Mouse (Mus musculus): Measurements from ENCODE around the gene Tmem51.
"Not testable (repeated sequence)": the region's sequence is repeated elsewhere in the genome, so short reads cannot be mapped to it uniquely, and the experiment has no call there.

Gene Tmem51

GRCm38 (mm10) chr4:142060455-142061378 is 23.4 kb downstream of the Tmem51 start:
- DNase-seq (ENCODE audit: low spot score) = no peak

DNA sequence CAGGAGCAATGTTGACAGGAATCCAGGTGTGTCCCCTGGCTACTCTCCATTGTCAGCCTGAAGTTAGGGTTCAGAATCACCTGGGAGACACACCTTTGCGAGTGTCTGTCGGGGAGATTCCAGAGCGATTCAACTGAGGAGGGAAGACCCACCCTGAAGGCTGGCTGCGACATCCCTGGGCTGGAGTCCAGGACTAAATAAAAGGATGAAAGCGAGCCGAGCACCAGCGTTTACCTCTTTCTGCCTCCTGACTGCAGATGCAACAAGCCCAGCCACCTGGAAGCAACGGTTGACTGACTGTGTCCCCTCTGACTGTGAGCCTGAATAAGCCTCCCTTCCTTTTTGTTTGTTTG is 24.3 kb downstream of the Tmem51 start:
- DNase-seq (ENCODE audit: low spot score) = no peak

- no peak for DNase-seq (ENCODE audit: low spot score)
Measured at GRCm38 (mm10) chr4:142059113-142059840, 24.8 kb downstream of the Tmem51 start.

DNA sequence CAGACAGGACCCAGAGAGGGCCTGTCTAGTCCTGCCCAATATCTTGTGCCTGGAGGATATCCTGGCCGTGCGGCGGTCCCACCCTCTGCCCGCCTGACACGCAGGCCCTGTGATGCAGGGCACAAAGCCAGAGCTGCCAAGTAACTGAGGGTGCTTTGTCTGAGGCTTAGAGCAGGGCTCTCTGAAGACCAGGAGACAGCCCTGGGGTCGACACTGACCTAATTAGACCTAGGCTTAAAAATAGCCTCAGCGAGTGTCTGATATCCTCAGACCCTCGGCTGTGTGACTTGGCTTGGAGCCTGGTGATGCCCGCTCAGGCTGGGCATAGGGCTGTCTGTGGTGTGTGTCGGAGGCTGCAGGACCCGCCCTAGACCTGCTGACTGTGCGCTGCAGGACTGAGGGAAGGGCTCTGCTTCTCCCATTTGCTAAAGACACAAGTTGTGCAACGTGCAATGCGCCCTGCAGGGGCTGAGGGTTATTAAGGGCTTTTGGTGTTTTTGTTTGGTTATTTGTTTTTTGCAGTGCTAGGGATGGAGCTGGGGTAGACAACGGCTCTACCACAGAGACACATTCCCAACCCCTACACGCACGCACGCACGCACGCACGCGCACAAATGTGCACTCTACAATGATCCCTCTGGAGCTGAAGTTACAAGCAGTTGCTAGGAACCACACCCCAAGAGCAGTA is 26.4 kb downstream of the Tmem51 start:
- no peak for DNase-seq (ENCODE audit: low spot score)

DNA sequence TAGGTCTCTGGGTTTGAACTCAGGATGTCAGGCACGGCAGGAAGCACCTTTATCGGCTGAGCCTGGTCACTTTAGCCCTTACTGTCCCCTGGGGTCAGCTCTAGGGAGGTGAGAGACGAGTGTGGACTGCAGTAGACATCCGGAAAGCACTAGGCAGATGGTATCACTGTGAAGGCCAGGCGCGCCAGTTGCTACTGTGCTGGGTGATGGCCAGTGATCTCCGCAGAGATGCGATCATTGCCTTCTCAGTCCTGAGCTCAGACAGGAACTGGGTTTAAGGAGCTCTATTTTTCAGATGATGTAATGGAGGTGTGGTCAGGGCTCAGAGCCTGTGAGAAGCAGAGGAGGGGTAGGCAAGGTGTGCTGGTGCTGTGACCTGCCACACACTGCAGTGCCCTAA is 28.5 kb downstream of the Tmem51 start:
- no peak for DNase-seq (ENCODE audit: low spot score)

- no peak for DNase-seq (ENCODE audit: low spot score)
Measured at GRCm38 (mm10) chr4:142054580-142054979, 29.5 kb downstream of the Tmem51 start.

DNA sequence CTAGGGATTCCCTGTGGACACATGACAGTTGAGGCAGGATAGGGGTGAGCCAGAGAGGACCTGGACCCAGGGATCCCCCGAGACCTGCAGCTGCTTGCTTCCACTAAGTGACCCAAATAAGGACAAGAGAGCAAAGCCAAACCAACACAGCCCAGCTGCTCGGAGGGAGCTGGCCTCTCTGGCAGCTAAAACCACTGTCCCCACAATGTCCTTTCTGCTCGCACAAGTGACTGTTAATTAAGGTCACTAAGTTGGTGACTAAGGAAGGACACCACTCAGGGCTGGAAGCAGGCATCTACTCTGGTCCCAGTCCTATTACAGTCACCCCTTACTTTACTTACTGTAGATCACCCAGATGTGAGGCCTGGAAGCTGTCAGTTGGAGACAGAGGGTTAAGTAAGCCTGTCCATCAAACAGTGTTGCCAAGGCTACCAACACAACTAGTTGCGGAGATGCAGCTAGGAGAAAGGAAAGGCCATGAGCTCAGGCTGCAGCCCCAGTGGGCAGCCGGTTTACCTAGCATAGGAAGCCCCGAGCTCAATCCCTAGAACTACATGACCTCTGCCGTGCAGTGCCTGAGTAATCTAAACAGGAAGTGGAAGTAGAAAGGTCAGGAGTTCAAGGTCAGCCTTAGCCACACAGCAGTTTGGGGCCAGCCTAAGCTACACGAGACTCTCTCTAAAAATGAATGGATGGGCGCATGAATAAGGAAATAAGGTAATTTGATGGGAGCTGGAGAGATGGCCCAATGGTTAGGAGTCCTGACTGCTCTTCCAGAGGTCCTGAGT is 30.2 kb downstream of the Tmem51 start:
- no peak for DNase-seq (ENCODE audit: low spot score)

- no peak for DNase-seq (ENCODE audit: low spot score)
Measured at GRCm38 (mm10) chr4:142053261-142053660, 30.8 kb downstream of the Tmem51 start.

DNA sequence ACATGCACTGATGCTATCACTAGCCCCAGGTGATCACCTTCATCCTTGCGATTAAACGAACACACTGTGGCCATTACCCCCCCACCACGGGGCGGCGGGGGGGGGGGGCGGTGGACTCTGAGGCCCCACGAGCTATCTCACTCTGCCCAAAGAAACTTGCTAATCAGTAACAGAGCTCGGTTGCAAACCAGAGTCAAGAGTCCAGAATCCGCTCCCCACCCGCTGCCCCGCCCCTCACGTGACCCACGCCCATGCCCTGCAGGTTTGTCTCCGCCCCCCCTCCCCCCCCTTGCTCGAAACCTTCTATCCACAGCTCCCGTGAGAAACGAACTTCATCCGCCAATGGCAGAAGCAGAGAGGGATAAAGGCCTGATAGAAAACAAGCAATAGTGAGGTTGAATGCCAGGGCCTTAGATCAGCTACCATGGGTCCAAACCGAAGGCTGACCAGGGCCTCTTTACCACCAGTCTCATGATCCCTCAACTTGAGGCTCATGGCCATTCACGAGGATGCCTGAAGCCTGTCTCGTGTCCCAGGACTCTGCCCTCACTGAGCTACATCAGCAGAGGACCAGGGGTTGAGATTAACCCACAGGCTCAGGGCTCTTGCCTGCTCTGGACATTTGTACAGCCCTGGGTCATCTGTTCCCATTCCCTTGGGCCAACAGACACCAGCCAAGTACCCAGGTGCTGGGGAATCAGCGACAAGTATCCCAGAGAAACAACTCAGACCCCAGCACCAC is 31.5 kb downstream of the Tmem51 start:
- DNase-seq (ENCODE audit: low spot score) = no peak

- DNase-seq (ENCODE audit: low spot score) = not testable (repeated sequence)
Measured at GRCm38 (mm10) chr4:142051883-142052282, 32.2 kb downstream of the Tmem51 start.

DNA sequence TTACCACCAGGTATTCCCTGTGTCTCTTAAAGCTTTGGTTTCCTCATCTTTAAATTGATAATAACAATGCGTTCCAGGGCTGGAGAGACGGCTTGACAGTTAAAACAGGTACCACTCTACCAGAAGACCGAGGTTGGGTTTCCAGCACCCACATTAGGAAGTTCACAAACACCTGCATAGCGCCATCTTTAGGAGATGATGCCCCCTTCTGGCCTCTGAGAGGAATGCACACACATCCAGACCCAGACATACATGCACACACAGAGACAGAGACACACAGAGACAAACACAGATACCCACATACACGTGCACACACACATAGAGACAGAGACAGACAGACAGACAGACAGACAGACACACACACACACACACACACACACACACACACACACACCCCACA is 34.1 kb downstream of the Tmem51 start:
- DNase-seq (ENCODE audit: low spot score) = no peak

DNA sequence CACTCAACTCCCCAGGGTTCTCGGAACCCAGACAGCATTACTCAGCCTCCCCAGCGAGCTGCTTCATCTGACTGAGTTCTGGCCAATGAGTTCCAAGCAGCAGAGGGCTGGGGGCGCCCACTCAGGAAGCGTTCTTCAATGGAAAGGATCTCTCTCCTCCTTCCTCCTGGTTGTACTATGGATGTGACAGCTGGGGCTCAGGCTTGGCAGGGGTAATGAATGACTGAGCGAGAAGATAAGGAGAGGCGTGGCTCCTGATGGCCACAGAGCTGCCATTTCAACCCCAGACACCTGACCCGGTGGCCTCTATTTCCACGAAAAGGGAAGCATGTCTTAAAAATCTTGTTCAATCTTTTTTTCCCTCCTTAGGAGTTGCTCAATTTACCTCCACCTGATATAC is 35.7 kb downstream of the Tmem51 start:
- DNase-seq (ENCODE audit: low spot score) = no peak

DNA sequence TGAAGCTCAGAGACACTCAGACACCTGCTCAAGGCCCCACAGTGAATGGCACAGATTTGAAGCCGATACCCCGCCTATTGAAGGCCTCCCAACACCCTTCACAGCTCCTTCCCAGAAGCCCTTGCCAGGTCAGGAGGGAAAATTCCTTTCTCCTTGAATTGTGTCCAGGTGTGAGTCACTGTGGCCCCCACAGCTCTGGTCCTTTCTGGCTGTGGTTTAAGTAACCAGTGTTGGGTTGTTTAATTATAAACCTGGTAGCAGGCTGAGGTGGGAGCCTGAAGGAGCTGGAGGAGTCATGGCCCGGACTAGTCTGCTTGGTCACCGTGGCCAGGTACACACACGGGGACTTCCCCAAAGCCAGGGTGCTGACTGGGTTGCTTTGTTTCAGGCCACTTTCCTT is 37.1 kb downstream of the Tmem51 start:
- DNase-seq (ENCODE audit: low spot score) = no peak

DNA sequence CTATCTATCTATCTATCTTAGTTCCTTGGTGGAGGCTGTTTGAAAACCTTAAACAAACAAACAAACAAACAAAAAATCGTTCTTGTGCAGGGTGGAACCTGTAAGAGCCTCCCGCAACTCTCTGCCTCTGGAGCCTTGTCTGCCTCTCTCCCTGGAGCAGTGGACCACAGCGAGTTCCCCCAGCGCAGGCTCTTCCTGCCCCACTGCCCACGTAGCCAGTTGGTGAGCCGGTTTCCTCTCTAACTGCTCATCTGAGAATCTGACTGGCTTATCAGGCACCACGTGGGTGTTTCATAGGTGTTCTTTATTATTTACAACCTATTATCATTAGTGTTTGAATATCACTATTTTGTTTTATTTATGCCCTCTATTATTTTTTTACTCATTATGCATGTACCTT is 37.6 kb downstream of the Tmem51 start:
- no peak for DNase-seq (ENCODE audit: low spot score)

DNA sequence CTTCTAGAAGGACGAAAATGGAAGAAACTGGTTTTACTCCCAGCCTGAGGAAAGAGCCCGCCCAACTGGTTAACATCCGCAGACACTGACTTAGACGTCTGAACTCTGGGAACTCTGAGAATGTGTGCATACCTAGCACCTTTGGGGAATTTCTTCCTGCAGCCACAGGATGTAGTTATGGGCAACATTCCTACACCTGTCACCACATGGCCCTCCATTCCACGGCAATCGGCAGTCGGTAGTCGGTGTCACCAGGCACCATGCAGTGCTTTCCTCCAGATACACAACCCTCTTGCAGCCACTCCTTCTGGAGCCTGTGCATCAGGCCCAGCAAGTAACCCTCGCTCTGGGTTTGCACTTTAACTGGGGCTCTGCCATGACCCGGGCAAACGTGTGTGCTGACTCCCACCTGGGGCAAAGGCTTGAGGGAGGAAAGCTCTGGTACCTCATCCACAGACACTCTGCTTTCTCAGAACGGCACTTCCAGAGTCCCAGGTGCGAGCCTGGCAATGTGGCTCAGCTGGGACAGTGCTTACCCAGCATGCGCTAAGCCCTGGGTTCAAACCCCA is 38.4 kb downstream of the Tmem51 start:
- no peak for DNase-seq (ENCODE audit: low spot score)

GRCm38 (mm10) chr4:142044452-142044851 is 39.7 kb downstream of the Tmem51 start:
- DNase-seq (ENCODE audit: low spot score) = no peak

- no peak for DNase-seq (ENCODE audit: low spot score)
Measured at GRCm38 (mm10) chr4:142039662-142040353, 44.3 kb downstream of the Tmem51 start.

- no peak for DNase-seq (ENCODE audit: low spot score)
Measured at GRCm38 (mm10) chr4:142037897-142038296, 46.2 kb downstream of the Tmem51 start.

DNA sequence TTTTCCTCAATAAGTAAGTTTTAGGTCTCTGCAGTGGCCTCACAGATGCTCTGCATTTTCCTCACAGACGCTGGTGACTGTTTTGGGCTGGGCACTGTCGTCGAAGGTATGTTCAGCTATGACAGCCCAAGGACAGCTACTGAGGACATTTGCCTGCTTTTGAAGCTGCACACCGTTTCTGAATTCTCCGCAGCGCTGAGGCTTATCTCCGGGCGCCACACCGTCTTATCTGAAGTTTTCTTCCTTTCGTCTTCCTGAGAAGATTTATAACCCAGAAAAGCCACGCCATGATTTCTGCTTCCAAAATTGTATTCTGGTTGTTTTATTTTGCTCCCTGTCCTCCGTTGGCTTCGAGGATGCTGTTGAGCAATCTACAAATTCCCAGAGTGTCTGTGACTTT is 55.6 kb downstream of the Tmem51 start:
- no peak for DNase-seq (ENCODE audit: low spot score)

DNA sequence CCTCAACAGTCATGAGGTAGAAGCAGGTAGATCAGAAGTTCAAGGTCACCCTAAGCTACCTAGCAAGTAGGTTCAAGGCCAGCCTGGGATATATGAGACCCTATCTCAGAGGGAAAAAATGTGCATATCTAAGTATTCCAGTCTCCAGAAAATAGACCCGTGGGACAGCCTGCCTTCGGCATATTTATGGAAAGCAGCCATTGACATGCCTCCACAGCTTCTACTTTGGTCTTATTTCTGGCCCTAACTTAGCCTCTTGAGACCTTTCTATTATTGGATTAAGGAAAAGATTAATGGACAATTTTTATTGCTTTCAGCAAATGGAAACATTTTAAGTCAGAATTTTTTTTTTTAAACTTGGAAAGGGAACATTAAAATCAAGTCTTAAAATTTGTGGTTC is 57.1 kb downstream of the Tmem51 start:
- DNase-seq (ENCODE audit: low spot score) = no peak

Measured in T-cell, adult 2 months (primary cell).